Mouse (Mus musculus): ENCODE measurements around the gene Cyp1a1. TPM values are rescaled to one million over a fixed set of nuclear protein-coding genes. Genes with fewer than 3 reads are reported as not detected.

Cyp1a1 gene
- total RNA-seq (2021): under 1 TPM in 1 of 2 experiments, not detected in 1; 0.12 TPM
- long read RNA-seq, experiment 1: 0 reads
- long read RNA-seq, experiment 2: 0 reads

- no peak for TF ChIP-seq CTCF (conservative IDR thresholded peaks at IDR 0.05)
- Histone ChIP-seq H3K4me3 (no peak within 1 kb of the TSS), H3K27ac (no peak within 1 kb of the TSS)
- no peak for DNase-seq (ENCODE audit: low spot score in 2 of 2)
These were observed at the start of gene Cyp1a1 for GRCm38 (mm10) chr9:57687751-57688150. TSS of gene Cyp1a1 (plus strand) at chr9:57687928.

GRCm38 (mm10) chr9:57638651-57639459, 48.9 kb upstream of the Cyp1a1 start:
- peak overlapping the region; percentile 75 for H3K27ac ChIP-seq
- no peak for TF ChIP-seq CTCF (conservative IDR thresholded peaks at IDR 0.05)
- no peak for DNase-seq (ENCODE audit: low spot score in 2 of 2)
- H3K4me3 ChIP-seq: no peak overlapping the region

GRCm38 (mm10) chr9:57639661-57640328, 47.9 kb upstream of the Cyp1a1 start:
- H3K27ac ChIP-seq: peak overlapping the region; percentile 49; the same call in 1 of the 2 replicates
- no peak for DNase-seq (ENCODE audit: low spot score in 2 of 2)

GRCm38 (mm10) chr9:57640384-57640783, 47.3 kb upstream of the Cyp1a1 start:
- TF ChIP-seq CTCF (conservative IDR thresholded peaks at IDR 0.05): no peak
- Histone ChIP-seq H3K27ac (peak overlapping the region; percentile 49; the same call in 1 of the 2 replicates), H3K4me3 (no peak overlapping the region; the same call in 1 of the 2 replicates)
- DNase-seq (ENCODE audit: low spot score in 2 of 2): no peak

More at GRCm38 (mm10) chr9:57639661-57640328, 47.9 kb upstream of the Cyp1a1 start:
- TF ChIP-seq CTCF (conservative IDR thresholded peaks at IDR 0.05): no peak
- no peak overlapping the region for H3K4me3 ChIP-seq

- TF ChIP-seq CTCF (conservative IDR thresholded peaks at IDR 0.05): no peak
- Histone ChIP-seq H3K4me3 (no peak overlapping the region), H3K27ac (peak overlapping the region; percentile 49)
- DNase-seq (ENCODE audit: low spot score in 2 of 2): no peak
These were observed 46.7 kb upstream of the Cyp1a1 start for GRCm38 (mm10) chr9:57641022-57641421.

GRCm38 (mm10) chr9:57641775-57642550, 45.8 kb upstream of the Cyp1a1 start:
- TF ChIP-seq CTCF (conservative IDR thresholded peaks at IDR 0.05): no peak
- Histone ChIP-seq H3K27ac (0 out of 2 replicates have a peak overlapping the region, but pooled peaks have one; percentile 49), H3K4me3 (no peak overlapping the region)
- no peak for DNase-seq (ENCODE audit: low spot score in 2 of 2)

GRCm38 (mm10) chr9:57643169-57643855, 44.4 kb upstream of the Cyp1a1 start:
- DNase-seq (ENCODE audit: low spot score in 2 of 2): no peak
- peak overlapping the region; percentile 32; the same call in 1 of the 2 replicates for H3K27ac ChIP-seq

GRCm38 (mm10) chr9:57643856-57644180, 43.9 kb upstream of the Cyp1a1 start:
- no peak overlapping the region for H3K27ac ChIP-seq
- DNase-seq (ENCODE audit: low spot score in 2 of 2): no peak
- TF ChIP-seq CTCF (conservative IDR thresholded peaks at IDR 0.05): no peak
- peak overlapping the region; percentile 80 for H3K4me3 ChIP-seq

More at GRCm38 (mm10) chr9:57643169-57643855, 44.4 kb upstream of the Cyp1a1 start:
- peak overlapping the region; percentile 80; the same call in 1 of the 2 replicates for H3K4me3 ChIP-seq
- no peak for TF ChIP-seq CTCF (conservative IDR thresholded peaks at IDR 0.05)

- Histone ChIP-seq H3K27ac (peak overlapping the region; percentile 93), H3K4me3 (peak overlapping the region; percentile 80)
- DNase-seq (ENCODE audit: low spot score in 2 of 2): no peak
- no peak for TF ChIP-seq CTCF (conservative IDR thresholded peaks at IDR 0.05)
These were observed 43.2 kb upstream of the Cyp1a1 start for GRCm38 (mm10) chr9:57644442-57644943.

- Histone ChIP-seq H3K27ac (peak overlapping the region; percentile 93), H3K4me3 (peak overlapping the region; percentile 80)
- peak; percentile 89 to 96 for DNase-seq (ENCODE audit: low spot score in 2 of 2)
- peak; percentile 91 for TF ChIP-seq CTCF (conservative IDR thresholded peaks at IDR 0.05)
These were observed 42.5 kb upstream of the Cyp1a1 start for GRCm38 (mm10) chr9:57644944-57645893.

- peak overlapping the region; percentile 51; the same call in 1 of the 2 replicates for H3K27ac ChIP-seq
- no peak for DNase-seq (ENCODE audit: low spot score in 2 of 2)
- H3K4me3 ChIP-seq: no peak overlapping the region
- TF ChIP-seq CTCF (conservative IDR thresholded peaks at IDR 0.05): no peak
These were observed 41.1 kb upstream of the Cyp1a1 start for GRCm38 (mm10) chr9:57646551-57647103.

Measured in layer of hippocampus, adult 2 months (tissue).